Mouse (Mus musculus) left cerebral cortex, adult 8-10 months (tissue): ENCODE results near the gene Plbd2. TPM values are rescaled to one million over a fixed set of nuclear protein-coding genes. Genes with fewer than 3 reads are reported as not detected.
"Not testable (repeated sequence)": the region's sequence is repeated elsewhere in the genome, so short reads cannot be mapped to it uniquely, and the experiment has no call there.

Source experiments
- DNase-seq, 2 experiments: peaks; one replicate each; pipeline ENCODE4 v3.0.0; 2022; ENCODE audit warnings: low spot score in 2 of 2
- total RNA-seq, 4 experiments: library from RNA; stranded (reverse); gene quantifications; 2 replicates each; pipeline ENCODE4 v1.2.4; 2022

Gene Plbd2
- total RNA-seq, 4 experiments from 2014 or later, result 59.8 to 67.4 (median 64.8) TPM

DNA sequence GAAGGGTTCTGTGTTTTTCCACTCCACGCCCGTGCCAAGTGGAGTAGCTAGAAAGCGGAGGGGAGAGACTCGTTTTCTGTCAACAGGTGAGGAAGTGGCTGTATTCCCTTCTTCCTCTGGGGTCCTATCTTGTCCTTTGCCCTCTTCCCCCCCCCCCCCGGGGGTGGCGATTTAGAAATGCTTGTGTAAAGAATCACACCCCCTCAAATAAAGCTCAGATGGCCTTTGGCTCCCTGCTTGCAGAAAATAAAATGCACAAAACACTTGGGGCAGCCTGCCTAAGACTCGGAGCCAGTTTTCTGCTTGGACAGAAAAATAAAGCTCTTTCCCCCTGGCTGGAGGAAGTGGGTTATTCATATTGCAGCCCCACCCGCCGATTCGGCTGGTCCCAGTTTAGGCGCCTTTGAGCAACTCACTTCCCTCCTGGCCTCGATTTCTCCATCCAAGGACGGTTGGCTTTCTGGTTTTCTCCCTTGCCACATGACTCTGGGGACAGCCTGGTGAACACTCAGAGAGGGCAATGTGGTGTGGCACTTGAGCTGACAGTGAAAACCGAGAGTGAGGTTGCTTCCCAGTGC, 8.3 kb upstream of the Plbd2 start:
- DNase-seq, result no peak

GRCm38 (mm10) chr5:120510982-120511642, 7.7 kb upstream of the Plbd2 start, which contains the start of gene Slc8b1:
TSS of gene Slc8b1 (plus strand) at chr5:120511168.
- peak; percentile 66 to 82 for DNase-seq

- DNase-seq, result no peak
Observed at GRCm38 (mm10) chr5:120507311-120507710, 3.9 kb upstream of the Plbd2 start.

GRCm38 (mm10) chr5:120506490-120506889, 3.1 kb upstream of the Plbd2 start:
- DNase-seq, result no peak

- DNase-seq, result no peak
Observed at GRCm38 (mm10) chr5:120505781-120506180, 2.4 kb upstream of the Plbd2 start.

DNA sequence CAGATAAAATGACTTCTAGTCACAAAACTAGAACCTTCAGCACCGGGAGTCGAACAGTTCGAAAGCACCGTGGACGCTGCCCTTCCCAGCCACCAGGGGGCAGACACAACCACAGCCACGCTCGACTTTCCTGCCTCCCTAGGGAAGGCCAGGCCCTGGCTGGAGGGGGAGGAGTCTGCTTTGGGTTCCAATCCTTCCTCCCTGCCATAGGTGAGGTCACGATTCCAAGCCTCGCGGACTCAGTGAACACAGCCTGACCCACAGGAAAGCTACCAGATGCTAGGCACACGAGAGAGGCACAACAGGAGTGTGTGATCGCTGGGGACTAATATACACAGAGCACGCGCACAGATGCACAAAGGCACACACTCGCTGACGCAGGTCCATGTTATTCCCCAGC, 1.9 kb upstream of the Plbd2 start:
- DNase-seq, result peak in 1 of 2 experiments; percentile 56

GRCm38 (mm10) chr5:120502675-120503143, 716 bp downstream of the Plbd2 start:
- DNase-seq, result no peak

DNA sequence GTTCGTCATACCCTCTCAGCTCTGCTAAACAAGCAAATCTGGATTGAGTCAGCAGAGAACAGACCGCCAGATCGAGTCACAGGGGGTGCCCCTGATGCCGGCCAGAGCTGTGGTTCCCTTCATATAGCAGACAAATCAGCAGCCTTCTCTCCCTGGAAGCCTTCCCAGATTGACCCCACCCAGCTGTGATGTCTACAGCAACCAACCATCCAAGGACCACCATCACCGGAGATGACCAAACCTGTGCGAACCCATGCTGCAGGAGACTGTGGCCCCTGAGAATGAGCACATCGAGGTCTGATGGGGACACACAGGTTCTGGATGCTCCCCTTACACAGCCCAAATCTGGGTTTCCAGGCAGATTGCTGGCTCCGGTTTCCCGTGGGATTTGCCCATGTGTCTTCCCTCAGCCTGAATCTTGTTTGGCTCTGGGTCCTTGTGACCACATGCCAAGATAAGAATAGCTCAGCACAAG, 1.2 kb downstream of the Plbd2 start:
- DNase-seq, result no peak

GRCm38 (mm10) chr5:120500609-120501008, 2.8 kb downstream of the Plbd2 start:
- not testable (repeated sequence) for DNase-seq

GRCm38 (mm10) chr5:120499202-120499601, 4.2 kb downstream of the Plbd2 start:
- no peak for DNase-seq

- DNase-seq, result no peak
Observed at GRCm38 (mm10) chr5:120497071-120497470, 6.4 kb downstream of the Plbd2 start.

GRCm38 (mm10) chr5:120495703-120496226, 7.7 kb downstream of the Plbd2 start:
- no peak for DNase-seq

- DNase-seq, result no peak
Observed at GRCm38 (mm10) chr5:120495064-120495702, 8.2 kb downstream of the Plbd2 start.

GRCm38 (mm10) chr5:120493873-120494395, 9.5 kb downstream of the Plbd2 start:
- DNase-seq, result no peak

GRCm38 (mm10) chr5:120493440-120493839, 10.0 kb downstream of the Plbd2 start:
- DNase-seq, result no peak

- peak in 1 of 2 experiments; percentile 34 for DNase-seq
Observed at GRCm38 (mm10) chr5:120492437-120492836, 11.0 kb downstream of the Plbd2 start.

DNA sequence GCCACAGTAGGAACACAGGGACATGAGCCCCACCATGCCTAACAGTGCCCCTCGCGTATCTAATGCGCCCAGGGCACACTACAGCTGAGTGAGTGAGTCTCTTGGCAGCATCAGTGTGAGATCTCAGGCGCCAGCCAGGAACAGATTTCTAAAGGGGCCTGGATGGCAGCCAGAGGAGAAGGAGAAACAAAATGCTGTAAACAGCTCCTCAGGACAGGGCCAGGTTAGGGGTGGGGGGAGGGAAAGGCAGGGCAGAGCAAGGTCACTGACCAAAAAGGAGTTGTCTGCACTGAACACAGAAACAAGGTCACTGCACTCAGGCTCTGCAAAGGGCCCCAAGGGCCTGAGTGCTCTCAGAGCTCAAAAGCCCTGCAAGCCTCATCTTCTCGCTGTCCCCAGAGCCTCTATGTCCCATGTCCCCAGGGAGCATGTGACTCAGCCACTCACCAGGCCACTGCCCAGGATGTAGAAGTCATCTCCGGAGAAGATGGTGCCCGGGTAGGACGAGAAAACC, 12.7 kb downstream of the Plbd2 start:
- DNase-seq, result no peak

GRCm38 (mm10) chr5:120487844-120488243, 15.6 kb downstream of the Plbd2 start:
- no peak for DNase-seq

- no peak for DNase-seq
Observed at GRCm38 (mm10) chr5:120483399-120483798, 20.0 kb downstream of the Plbd2 start.

- no peak for DNase-seq
Observed at GRCm38 (mm10) chr5:120481205-120481604, 22.2 kb downstream of the Plbd2 start.

DNA sequence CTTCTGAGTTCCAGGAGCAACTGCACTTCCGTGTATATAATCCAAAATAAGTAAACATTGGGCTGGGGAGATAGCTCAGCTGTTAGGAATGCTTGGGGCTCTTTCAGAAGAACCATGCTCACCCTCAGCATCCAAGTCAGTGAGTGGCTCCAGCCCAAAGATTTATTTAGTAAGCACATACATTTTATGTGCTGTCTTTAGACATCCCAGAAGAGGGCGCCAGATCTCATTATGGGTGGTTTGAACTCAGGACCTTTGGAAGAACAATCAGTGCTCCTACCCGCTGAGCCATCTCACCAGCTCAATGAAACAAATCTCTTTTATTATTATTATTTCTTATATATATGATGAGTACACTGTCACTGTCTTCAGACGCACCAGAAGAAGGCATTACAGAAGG, 23.9 kb downstream of the Plbd2 start:
- DNase-seq, result no peak

DNA sequence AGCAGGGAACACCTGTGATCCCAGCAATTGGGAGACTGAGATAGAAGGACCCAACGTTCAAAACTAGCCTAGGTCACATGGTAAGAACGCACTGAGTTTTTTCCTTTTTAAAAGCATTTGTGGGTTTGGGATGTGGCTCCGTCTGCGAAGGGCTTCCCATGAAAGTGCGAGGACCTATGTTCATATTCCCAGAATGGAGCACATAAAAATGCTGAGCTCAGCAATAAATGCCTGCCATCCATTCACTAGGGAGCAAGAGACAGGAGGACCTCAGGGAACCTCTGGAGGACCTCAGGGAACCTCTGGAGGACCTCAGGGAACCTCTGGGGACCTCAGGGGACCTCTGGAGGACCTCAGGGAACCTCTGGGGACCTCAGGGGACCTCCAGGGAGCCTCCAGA, 25.4 kb downstream of the Plbd2 start:
- DNase-seq, result no peak
